ENCODE assay signal across 8 mouse cellular contexts in the genomic region with DNA sequence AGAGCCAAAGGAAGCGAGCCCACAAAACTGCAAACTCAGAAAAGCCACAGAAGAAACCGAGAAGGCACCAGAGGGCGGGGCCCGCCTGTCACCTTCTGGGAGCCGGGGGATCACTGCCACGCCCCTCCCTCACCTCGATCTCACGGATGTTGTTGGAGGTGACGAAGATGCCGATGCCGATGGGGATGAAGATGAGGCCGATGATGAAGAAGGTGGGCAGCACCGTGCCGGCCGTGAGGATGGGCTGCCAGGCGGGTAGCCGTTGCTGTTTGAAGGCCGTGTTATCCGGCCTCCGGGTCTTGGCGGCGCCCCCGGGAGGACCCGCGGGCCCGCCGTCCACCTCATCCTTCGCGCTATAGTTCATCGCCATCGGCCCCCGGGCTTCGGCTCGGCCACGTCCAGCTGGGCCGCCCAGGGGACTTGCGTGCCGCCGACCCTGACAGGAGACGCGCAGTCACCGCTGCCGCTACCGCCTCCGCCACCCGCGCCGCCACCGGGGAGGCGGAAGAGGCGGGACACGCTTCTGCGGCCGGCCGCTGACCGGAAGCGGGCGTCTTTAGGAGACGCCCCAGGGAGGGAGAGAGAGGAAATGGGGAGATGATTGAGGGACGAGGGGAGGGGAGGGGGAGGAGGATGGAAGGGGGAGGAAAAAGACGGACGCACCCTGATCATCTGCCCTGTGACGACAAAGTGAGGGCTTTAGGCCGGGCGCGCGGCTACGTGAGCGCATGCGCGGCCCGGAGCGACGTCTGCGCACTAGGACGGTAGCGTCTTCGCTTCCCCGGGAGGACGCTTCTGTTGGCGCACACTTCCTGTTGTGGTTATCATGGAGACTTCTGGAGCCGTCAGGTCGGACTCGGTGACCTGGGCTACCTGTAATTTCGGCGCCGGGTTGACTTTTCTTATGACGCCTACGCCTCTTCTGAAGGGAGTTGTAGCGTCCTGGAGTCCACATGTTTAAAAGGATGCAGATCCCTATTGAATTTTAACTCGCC. TPM values are rescaled to one million over a fixed set of nuclear protein-coding genes. Genes with fewer than 3 reads are reported as not detected.
DNase-seq lines count a peak whose midpoint lies in the region; ATAC-seq and TF ChIP-seq lines count a peak whose summit lies in the region.

A gene (minus strand): TSS at position 667 of the 995 bp plus-strand sequence.

- H3K9me3 ChIP-seq in erythroblast, embryonic 14.5 days (ENCODE audit: control insufficient read depth, low read length) = no peaks in the 10 kb centered on the region
- no peaks in the 10 kb centered on the region for H3K9me3 ChIP-seq in heart, embryonic 11.5 days (replicated peaks; ENCODE audit: control insufficient read depth, low read length)
- H3K9me3 ChIP-seq in kidney, embryonic 16.5 days (ENCODE audit: low read length) = no peaks in the 10 kb centered on the region

- peak; percentile 87 for TF ChIP-seq POLR2A in brain, embryonic 14.5 days (IDR thresholded peaks at IDR 0.05; ENCODE audit: borderline replicate concordance, extremely low read depth, insufficient read depth, insufficient read length, poor library complexity, severe bottlenecking)
- TF ChIP-seq POLR2A in liver, adult 2 months (IDR thresholded peaks at IDR 0.05; ENCODE audit: extremely low read depth, insufficient read depth, low read length) = peak; percentile 80
- peak; percentile 77 for TF ChIP-seq POLR2A in myocyte (IDR thresholded peaks at IDR 0.05; ENCODE audit: insufficient read length, low read depth)

- H3K36me3 ChIP-seq in C2C12 (ENCODE audit: control insufficient read depth, insufficient read depth) = no peaks in the 10 kb centered on the region
- no peaks in the 10 kb centered on the region for H3K36me3 ChIP-seq in erythroblast, embryonic 14.5 days (ENCODE audit: control insufficient read depth)
- H3K36me3 ChIP-seq in heart, embryonic 11.5 days (ENCODE audit: control insufficient read depth, insufficient read depth, low read length) = no peaks in the 10 kb centered on the region
- H3K36me3 ChIP-seq in kidney, embryonic 16.5 days (ENCODE audit: insufficient read depth, low read length) = no peaks in the 10 kb centered on the region
- no peaks in the 10 kb centered on the region for H3K36me3 ChIP-seq in liver, adult 2 months (ENCODE audit: control insufficient read depth, insufficient read depth, low read length)
- no peaks in the 10 kb centered on the region for H3K36me3 ChIP-seq in myocyte (ENCODE audit: control insufficient read depth, insufficient read depth)
- H3K36me3 ChIP-seq in splenic B cell, adult 2 months (ENCODE audit: control insufficient read depth, insufficient read depth, low read length, poor library complexity, severe bottlenecking) = no peaks in the 10 kb centered on the region

- peak within 1 kb of the TSS; percentile 84 for H3K4me2 ChIP-seq in heart, embryonic 11.5 days
- peak within 1 kb of the TSS; percentile 75 for H3K4me2 ChIP-seq in kidney, embryonic 16.5 days (replicated peaks; ENCODE audit: low read depth, low read length)
- peak within 1 kb of the TSS; percentile 95 for H3K4me2 ChIP-seq in myocyte (ENCODE audit: low read depth)

- WGBS in heart, embryonic 11.5 days (ENCODE audit: insufficient replicate concordance) = under 1% methylated on average over 90 of the region's 91 CpGs
- whole genome bisulfite sequencing in kidney, embryonic 16.5 days = under 1% methylated on average over 90 of the region's 91 CpGs
- under 1% methylated on average over 91 of the region's 91 CpGs for WGBS in liver, adult 2 months

- peaks cover 28% of the 10 kb centered on the region for H3K4me1 ChIP-seq in erythroblast, embryonic 14.5 days (ENCODE audit: control insufficient read depth)
- H3K4me1 ChIP-seq in heart, embryonic 11.5 days (ENCODE audit: control insufficient read depth, insufficient read depth, low read length) = peaks cover 2% of the 10 kb centered on the region; the same call in 1 of the 2 replicates
- H3K4me1 ChIP-seq in kidney, embryonic 16.5 days (ENCODE audit: insufficient read depth, low read length) = peaks cover 6% of the 10 kb centered on the region
- H3K4me1 ChIP-seq in liver, adult 2 months (ENCODE audit: control insufficient read depth, insufficient read depth, low read length) = peaks cover 30% of the 10 kb centered on the region

- peak within 1 kb of the TSS; percentile 84 for H3K27ac ChIP-seq in heart, embryonic 11.5 days (ENCODE audit: low read depth, low read length)
- peak within 1 kb of the TSS; percentile 91 for H3K27ac ChIP-seq in kidney, embryonic 16.5 days (ENCODE audit: low read length)
- H3K27ac ChIP-seq in liver, adult 2 months (replicated peaks; ENCODE audit: insufficient read depth, low read depth, low read length) = peak within 1 kb of the TSS; percentile 93

- DNase-seq in brain, embryonic 14.5 days (ENCODE audit: low read depth) = peak; percentile 99
- DNase-seq in liver, adult 2 months (ENCODE audit: extremely low read depth, low read depth, low spot score) = peak; percentile 96
- DNase-seq in splenic B cell, adult 2 months (ENCODE audit: low read depth, low spot score) = peak; percentile 96

- peak within 1 kb of the TSS; percentile 83 for H3K9ac ChIP-seq in heart, embryonic 11.5 days (ENCODE audit: low read depth, low read length)
- H3K9ac ChIP-seq in kidney, embryonic 16.5 days (replicated peaks; ENCODE audit: low read length) = peak within 1 kb of the TSS; percentile 93
- peak within 1 kb of the TSS; percentile 95 for H3K9ac ChIP-seq in liver, adult 2 months (ENCODE audit: low read depth, low read length)

- TF ChIP-seq CTCF in C2C12 (IDR thresholded peaks at IDR 0.05; ENCODE audit: control insufficient read depth, insufficient read depth, insufficient read length) = no peak
- TF ChIP-seq CTCF in brain, embryonic 14.5 days (IDR thresholded peaks at IDR 0.05; ENCODE audit: borderline replicate concordance, extremely low read depth, insufficient read depth, insufficient read length) = no peak
- TF ChIP-seq CTCF in liver, adult 2 months (IDR thresholded peaks at IDR 0.05; ENCODE audit: low read depth, low read length) = no peak

- H3ac ChIP-seq in C2C12 (ENCODE audit: control insufficient read depth, insufficient read length, low read depth) (peak within 1 kb of the TSS; percentile 96), myocyte (ENCODE audit: control insufficient read depth, insufficient read length) (peak within 1 kb of the TSS; percentile 78)

- H3K4me3 ChIP-seq in C2C12 (ENCODE audit: insufficient read depth, poor library complexity, severe bottlenecking) (peak within 1 kb of the TSS; percentile 92), myocyte (peak within 1 kb of the TSS; percentile 67)
- peak within 1 kb of the TSS; percentile 78 for H3K4me3 ChIP-seq in erythroblast, embryonic 14.5 days (replicated peaks)
- H3K4me3 ChIP-seq in heart, embryonic 11.5 days (ENCODE audit: low read depth, low read length) = peak within 1 kb of the TSS; percentile 83
- peak within 1 kb of the TSS; percentile 85 for H3K4me3 ChIP-seq in kidney, embryonic 16.5 days (ENCODE audit: low read length)
- H3K4me3 ChIP-seq in liver, adult 2 months (ENCODE audit: insufficient read depth, low read depth, low read length) = peak within 1 kb of the TSS; percentile 96

- H3K79me2 ChIP-seq in C2C12 (ENCODE audit: control insufficient read depth, insufficient read depth) = peaks cover 49% of the 10 kb centered on the region
- H3K79me2 ChIP-seq in liver, adult 2 months (ENCODE audit: control insufficient read depth, insufficient read depth, low read length) = peaks cover 15% of the 10 kb centered on the region
- peaks cover 55% of the 10 kb centered on the region for H3K79me2 ChIP-seq in myocyte (ENCODE audit: control insufficient read depth, insufficient read depth)

- peak; percentile 97 for ATAC-seq in heart, embryonic 11.5 days (replicated peaks; ENCODE audit: insufficient number of reproducible peaks, low FRiP score, low TSS enrichment)
- ATAC-seq in kidney, embryonic 16.5 days (ENCODE audit: low FRiP score, low TSS enrichment) = peak; percentile 98

- H3K27me3 ChIP-seq in C2C12 (ENCODE audit: control insufficient read depth, insufficient read depth, insufficient read length) (no peaks in the 10 kb centered on the region), myocyte (ENCODE audit: control insufficient read depth, insufficient read depth, insufficient read length) (no peaks in the 10 kb centered on the region)
- no peaks in the 10 kb centered on the region for H3K27me3 ChIP-seq in erythroblast, embryonic 14.5 days (ENCODE audit: control insufficient read depth)
- no peaks in the 10 kb centered on the region for H3K27me3 ChIP-seq in heart, embryonic 11.5 days (ENCODE audit: control insufficient read depth, insufficient read depth, low read length)
- no peaks in the 10 kb centered on the region for H3K27me3 ChIP-seq in kidney, embryonic 16.5 days (ENCODE audit: insufficient read depth, low read length)
- H3K27me3 ChIP-seq in liver, adult 2 months (ENCODE audit: control insufficient read depth, insufficient read depth, low read length) = no peaks in the 10 kb centered on the region
- no peaks in the 10 kb centered on the region for H3K27me3 ChIP-seq in splenic B cell, adult 2 months (ENCODE audit: control insufficient read depth, insufficient read depth, low read length, poor library complexity, severe bottlenecking)

- H3K79me3 ChIP-seq in C2C12 (ENCODE audit: low read depth) = peaks cover 46% of the 10 kb centered on the region

TF ChIP-seq in C2C12, 6 proteins besides CTCF, POLR2A, EP300 and RAD21 (continues in another document):
- TF ChIP-seq MAX (IDR thresholded peaks at IDR 0.05) = no peak
- no peak for TF ChIP-seq USF1 (IDR thresholded peaks at IDR 0.05; ENCODE audit: low read depth)
- no peak for TF ChIP-seq MYOG (IDR thresholded peaks at IDR 0.05; ENCODE audit: control insufficient read depth, extremely low read depth, insufficient read length)
- TF ChIP-seq CEBPB (IDR thresholded peaks at IDR 0.05; ENCODE audit: low read depth) = no peak
- no peak for TF ChIP-seq MYOD1 (IDR thresholded peaks at IDR 0.05; ENCODE audit: control insufficient read depth, insufficient read length, low read depth)

TF ChIP-seq in myocyte, 11 proteins besides CTCF, POLR2A, EP300 and RAD21 (continues in another document):
- no peak for TF ChIP-seq E2F4 (IDR thresholded peaks at IDR 0.05; ENCODE audit: insufficient read depth)
- peak in 1 of 3 experiments; percentile 6 for TF ChIP-seq MYOG (IDR thresholded peaks at IDR 0.05; ENCODE audit: control insufficient read depth in 1 of 3, insufficient read depth in 1 of 3, insufficient read length in 2 of 3, low read depth in 2 of 3)
- TF ChIP-seq MYOD1 (IDR thresholded peaks at IDR 0.05; ENCODE audit: control insufficient read depth in 1 of 3, insufficient read length in 2 of 3, low read depth in 2 of 3) = peak in 1 of 3 experiments; percentile 15
- peak; percentile 83 for TF ChIP-seq POLR2AphosphoS2 (IDR thresholded peaks at IDR 0.05; ENCODE audit: insufficient read length, low read depth)

RNA-seq across cellular contexts. Expression of the gene that starts here (rescaled TPM):
- polyA plus RNA-seq in C2C12 (2012; fragmentation: generic; extraction: Trizol) = 18.4 TPM
- 35.0 and 53.3 TPM in 2 replicates for polyA plus RNA-seq in brain, embryonic 14.5 days (2012; rRNA removed)
- polyA plus RNA-seq in erythroblast, embryonic 14.5 days (2012) = 4.7 and 7.2 TPM in 2 replicates
- 88.2 and 103 TPM in 2 replicates for polyA plus RNA-seq in heart, embryonic 11.5 days (2014; fragmentation: Nextera tagmentation; extraction: Ambion mirVana)
- 81.4 and 86.2 TPM in 2 replicates for polyA plus RNA-seq in kidney, embryonic 16.5 days (2015; fragmentation: Nextera tagmentation; extraction: Ambion mirVana)
- total RNA-seq in liver, adult 2 months (2014; rRNA removed) = 150 and 156 TPM in 2 replicates
- polyA plus RNA-seq in liver, adult 2 months (2012; rRNA removed) = 54.0 and 58.9 TPM in 2 replicates
- polyA plus RNA-seq in myocyte (2012; fragmentation: generic; extraction: Trizol) = 24.7 TPM

Comparison
In these comparisons a context has a peak if more than half of its experiments do, and no peak if none do; other contexts are left out.
1. Peak in every context shown above with its lines: DNase-seq, ATAC-seq, H3K4me3 ChIP-seq and H3K27ac ChIP-seq.